Mouse (Mus musculus): Measurements from ENCODE around the gene Fam114a1.
A peak's percentile ranks its signal among the peaks of the same experiment; 100 is the strongest.

Gene Fam114a1

GRCm38 (mm10) chr5:64969861-64970771, at the start of gene Fam114a1:
Gene Fam114a1, plus strand, starts transcription at chr5:64970071.
- DNase-seq (ENCODE audit: low spot score in 2 of 2) = peak; percentile 40

- peak in 1 of 2 experiments; percentile 8 for DNase-seq (ENCODE audit: low spot score in 2 of 2)
Measured at GRCm38 (mm10) chr5:64922891-64923381, 46.9 kb upstream of the Fam114a1 start.

DNA sequence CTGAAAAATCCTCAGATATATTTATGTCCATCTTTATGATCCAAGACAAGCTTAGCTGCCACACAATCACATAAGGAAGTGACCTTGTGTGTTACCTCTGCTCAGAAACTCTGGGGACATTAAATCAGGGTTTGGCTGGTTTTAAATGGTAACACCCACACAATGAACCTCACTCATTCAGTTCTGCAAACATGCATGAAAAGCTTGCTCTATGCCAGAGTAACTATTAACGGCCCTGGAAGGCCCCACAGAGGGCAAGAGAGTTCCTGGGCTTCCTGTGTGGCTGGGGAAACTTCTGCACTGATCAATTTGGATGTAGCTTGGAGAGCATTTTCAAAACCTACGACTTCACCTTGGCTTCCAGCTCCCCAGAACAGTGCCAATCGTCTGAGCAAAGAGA, 37.7 kb upstream of the Fam114a1 start:
- no peak for DNase-seq (ENCODE audit: low spot score in 2 of 2)

GRCm38 (mm10) chr5:64932775-64933174, 37.1 kb upstream of the Fam114a1 start:
- no peak for DNase-seq (ENCODE audit: low spot score in 2 of 2)

DNA sequence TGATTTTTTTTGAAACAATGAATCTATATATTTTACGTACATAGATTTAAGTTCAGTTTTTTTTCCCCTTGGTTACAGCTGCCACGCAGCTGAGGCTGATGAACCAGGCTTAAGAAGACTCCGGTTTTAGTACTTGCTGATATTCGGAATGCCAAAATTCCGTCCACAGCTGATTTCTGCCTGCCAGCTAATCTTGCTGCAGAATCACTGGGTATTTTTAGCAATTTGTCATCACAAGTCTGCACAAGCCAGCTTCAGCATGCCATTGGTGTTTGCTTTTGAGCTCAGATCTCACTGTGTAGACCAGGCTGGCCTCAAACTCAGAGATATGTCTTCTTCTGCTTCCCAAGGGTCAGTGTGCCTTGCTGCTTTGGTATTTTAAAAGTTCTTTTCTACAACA, 18.4 kb upstream of the Fam114a1 start:
- DNase-seq (ENCODE audit: low spot score in 2 of 2) = no peak

DNA sequence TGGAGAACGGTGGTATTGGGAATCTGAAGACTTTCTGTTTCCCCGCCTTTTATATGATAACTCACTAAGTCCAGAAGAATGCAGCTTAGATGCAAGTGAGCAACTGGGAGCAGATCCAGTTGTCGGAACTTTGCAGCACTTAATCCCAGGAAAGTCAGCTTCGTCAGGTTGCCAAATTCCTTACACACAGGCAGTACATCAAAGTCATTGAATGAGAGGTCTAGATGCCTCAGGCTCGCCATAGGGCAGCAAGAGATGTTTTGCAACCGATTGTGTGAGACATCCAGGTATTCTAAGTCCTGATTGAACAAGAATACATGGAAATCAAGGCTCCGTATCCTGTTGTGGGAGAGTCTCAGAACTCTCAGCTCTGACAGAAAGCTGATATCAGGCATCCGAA, 14.9 kb upstream of the Fam114a1 start:
- DNase-seq (ENCODE audit: low spot score in 2 of 2) = no peak

DNA sequence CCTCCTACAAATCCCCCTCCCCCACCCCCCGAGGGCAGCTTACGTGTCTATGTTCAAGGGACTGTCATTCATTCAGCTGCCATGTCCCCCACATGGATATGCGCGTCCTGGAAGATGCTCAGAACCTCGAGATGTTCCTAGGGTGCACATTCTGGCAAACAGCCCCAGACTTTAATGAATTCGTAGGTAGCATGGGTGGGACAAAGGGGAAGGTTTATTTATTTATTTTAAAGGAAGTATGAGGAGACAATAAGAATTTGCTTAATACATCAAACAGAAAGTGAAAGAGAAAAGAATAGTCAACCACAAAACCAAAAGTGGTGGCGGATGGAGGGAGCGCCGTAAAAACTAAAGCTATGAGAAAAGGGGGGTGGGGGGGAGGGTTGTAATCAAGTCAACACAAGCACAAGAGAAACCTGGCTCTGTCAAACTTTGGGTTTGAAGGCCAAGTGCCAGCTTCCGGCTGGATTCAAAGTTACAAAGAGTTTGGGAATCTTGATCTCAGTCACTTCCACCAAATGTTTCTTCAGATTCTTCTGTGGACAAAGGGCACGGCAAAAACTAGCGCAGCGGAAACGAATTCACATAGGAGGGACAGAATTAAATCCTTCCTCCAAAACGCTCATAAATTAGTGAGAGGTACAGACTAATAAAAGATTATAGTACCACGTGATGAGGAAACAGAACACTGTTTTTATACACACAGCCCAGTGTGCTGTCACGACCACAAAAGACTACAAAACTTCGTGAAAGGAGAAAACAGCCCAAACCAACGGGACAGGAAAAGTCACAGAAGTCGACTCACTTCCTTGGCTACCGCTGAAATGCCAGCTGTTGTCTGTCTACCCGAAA, 10.7 kb upstream of the Fam114a1 start:
- DNase-seq (ENCODE audit: low spot score in 2 of 2) = no peak

DNA sequence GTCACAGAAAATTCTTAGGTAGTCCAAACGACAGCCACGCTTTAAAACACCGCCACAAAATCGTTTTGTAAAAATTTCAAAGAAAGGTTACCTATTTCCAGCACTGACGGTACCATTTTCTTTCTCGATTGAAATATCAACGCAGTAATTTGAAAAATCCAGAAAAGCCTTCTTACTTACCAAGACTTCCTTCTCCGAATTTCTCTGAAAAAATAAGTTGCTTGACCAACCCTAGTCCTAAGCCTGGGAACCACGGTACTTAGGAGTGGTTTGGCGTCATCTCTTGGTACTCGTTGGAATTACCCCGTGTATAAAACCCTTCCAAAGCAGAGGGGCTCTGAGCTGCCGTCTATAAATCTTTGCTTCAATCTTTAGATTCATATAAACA, 10.0 kb upstream of the Fam114a1 start, which contains the start of gene Tlr6:
Gene Tlr6 (minus strand): TSS at position 255 of the 388 bp plus-strand sequence.
- DNase-seq (ENCODE audit: low spot score in 2 of 2) = peak; percentile 40 to 60

DNA sequence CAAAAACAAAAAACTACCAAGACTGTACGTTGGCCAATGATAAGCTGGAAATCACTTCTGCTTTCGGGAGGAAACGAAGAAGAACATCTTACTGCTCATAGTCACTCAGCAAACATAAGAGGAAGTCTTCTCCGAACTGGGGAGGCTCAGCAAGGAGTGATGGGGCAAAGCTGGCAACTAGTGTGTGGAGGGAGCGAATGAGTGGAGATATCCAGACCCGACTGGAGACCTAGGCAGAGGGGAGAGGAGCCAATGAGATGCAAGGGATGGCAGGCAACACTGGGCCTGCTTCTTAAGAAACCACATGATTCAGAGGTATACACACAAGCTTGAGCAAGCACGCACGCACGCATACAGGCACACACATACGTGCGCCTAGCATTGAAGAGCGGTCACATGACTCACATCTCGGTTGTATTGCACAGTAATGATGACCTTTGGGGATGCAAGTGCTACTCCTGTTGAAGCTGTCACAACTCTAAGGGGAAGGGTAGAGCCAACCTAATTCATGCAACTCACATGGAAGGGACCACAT, 8.9 kb upstream of the Fam114a1 start:
- DNase-seq (ENCODE audit: low spot score in 2 of 2) = peak in 1 of 2 experiments; percentile 32

DNA sequence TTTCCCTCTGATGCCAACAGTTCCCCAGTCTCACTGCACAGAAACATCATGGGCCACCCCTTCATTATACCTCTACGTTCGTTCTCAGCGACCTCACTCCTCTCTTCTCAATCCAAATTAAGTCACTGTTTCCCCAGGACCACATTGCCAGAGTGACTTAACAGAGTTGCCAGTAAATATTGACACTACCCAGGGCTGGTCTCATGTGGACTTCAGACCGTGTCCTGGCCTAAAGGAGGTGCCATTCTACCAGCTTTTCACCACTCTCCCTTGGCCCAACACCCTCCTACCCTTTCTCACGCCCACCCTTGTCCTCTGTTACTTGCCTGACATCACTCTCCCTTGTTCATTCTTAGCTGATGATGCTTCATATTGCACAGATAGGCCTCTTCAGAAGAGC, 6.6 kb upstream of the Fam114a1 start:
- DNase-seq (ENCODE audit: low spot score in 2 of 2) = no peak

DNA sequence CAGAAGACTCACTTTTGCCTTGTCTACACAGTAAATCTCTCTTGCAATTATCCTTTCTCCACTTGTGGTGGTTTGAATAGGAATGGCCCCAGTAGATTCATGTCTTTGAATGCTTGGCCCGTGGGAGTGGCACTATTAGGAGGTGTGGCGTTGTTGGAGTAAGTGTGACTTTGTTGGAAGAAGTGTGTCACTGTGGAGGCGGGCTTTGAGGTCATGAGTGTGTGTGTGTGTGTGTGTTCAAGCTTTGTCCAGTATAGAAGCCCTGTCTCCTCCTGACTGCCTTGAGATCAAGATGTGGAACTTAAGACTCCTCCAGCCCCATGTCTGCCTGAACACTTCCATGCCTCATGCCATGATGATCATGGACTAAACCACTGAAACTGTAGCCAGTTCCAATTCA, 6.1 kb upstream of the Fam114a1 start:
- no peak for DNase-seq (ENCODE audit: low spot score in 2 of 2)

GRCm38 (mm10) chr5:64968961-64969860, 660 bp upstream of the Fam114a1 start:
- no peak for DNase-seq (ENCODE audit: low spot score in 2 of 2)

DNA sequence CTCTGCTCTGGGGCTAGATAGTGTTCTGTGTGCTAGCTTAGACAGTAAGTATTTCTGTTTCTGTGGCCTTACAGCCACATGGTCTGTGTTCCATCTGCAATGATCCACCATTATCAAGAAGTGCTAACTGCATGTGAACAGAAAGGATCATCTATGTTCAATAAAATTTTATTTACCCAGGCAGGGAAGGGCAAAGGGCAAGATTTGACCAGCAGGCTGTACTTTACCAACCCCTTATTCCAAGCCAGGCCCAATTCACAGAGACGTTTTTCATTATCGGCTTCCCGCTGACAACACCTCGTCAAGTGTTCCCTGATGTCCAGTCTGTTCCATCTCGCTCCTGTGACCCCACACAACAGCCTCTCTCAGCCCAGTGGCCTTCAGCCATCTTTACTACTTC, 5.2 kb downstream of the Fam114a1 start:
- DNase-seq (ENCODE audit: low spot score in 2 of 2) = no peak

DNA sequence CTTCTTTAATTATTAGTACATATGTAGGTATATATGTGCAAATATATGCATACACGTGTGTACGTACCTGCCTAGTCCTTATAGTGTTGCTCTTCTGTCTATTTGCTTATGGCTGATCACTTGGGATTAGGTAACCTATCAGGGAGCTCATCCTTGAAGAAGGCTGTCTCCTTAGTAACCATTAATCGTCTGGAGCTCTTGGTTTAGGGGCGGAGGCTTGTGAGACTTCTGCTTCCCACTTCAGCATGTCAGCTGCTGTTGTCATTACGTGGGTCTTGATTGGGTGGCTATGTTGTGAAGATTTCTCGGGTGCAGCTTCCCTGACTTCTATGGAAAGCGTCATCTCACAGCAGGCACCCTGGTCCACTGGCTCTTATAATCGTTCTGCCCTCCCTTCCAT, 7.3 kb downstream of the Fam114a1 start:
- no peak for DNase-seq (ENCODE audit: low spot score in 2 of 2)

GRCm38 (mm10) chr5:64985971-64986370, 16.1 kb downstream of the Fam114a1 start:
- no peak for DNase-seq (ENCODE audit: low spot score in 2 of 2)

DNA sequence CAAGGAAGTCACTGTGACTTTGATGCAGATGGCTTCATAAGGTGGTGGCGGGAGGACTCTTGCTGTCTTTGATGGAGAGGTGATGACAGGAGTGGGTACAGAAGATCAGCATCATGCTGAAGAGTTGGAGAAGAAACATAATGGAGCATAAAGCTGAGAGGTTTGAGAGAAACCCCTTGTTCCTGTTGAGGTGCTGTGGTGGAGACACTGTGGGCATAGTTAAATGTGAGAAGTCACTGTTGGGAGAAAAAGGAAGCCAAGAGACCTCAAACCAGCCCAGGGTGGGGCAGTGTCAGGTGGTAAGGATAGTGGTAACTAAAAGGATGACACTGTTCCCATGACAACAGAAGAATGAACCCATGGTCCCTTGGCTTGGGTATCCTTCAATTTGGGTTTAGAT, 20.1 kb downstream of the Fam114a1 start:
- no peak for DNase-seq (ENCODE audit: low spot score in 2 of 2)

- no peak for DNase-seq (ENCODE audit: low spot score in 2 of 2)
Measured at GRCm38 (mm10) chr5:64992540-64992939, 22.7 kb downstream of the Fam114a1 start.

GRCm38 (mm10) chr5:64995408-64995807, 25.5 kb downstream of the Fam114a1 start:
- DNase-seq (ENCODE audit: low spot score in 2 of 2) = no peak

GRCm38 (mm10) chr5:65002940-65003824, 33.3 kb downstream of the Fam114a1 start:
- DNase-seq (ENCODE audit: low spot score in 2 of 2) = no peak

GRCm38 (mm10) chr5:65003946-65004535, 34.2 kb downstream of the Fam114a1 start:
- DNase-seq (ENCODE audit: low spot score in 2 of 2) = no peak
